Mouse (Mus musculus) C3H10T1/2 (cell line): Measurements from ENCODE around the gene Kcnip3. TPM values are rescaled to one million over a fixed set of nuclear protein-coding genes. Genes with fewer than 3 reads are reported as not detected.

ENCODE experiments used
- polyA plus RNA-seq, 2 experiments: library from polyadenylated mRNA; unstranded; fragments of >200 nt; fragmentation: generic; extraction: Trizol; gene quantifications; one replicate each; pipeline ENCODE4 v1.2.1; 2012; ENCODE audit warnings: missing spikeins in 2 of 2

Gene Kcnip3
- 1 to 10 TPM in 1 of 2 experiments, under 1 TPM in 1; 0.66 to 3.0 TPM for polyA plus RNA-seq

GRCm38 (mm10) chr2:127522006-127522441 lies at the start of gene Kcnip3:
Gene Kcnip3 (minus strand): TSS chr2:127522094.

GRCm38 (mm10) chr2:127541185-127541584 lies 19.3 kb upstream of the Kcnip3 start, which contains the start of gene Prom2:
Gene Prom2 (minus strand): TSS chr2:127541467.

GRCm38 (mm10) chr2:127444055-127444789 lies 77.7 kb downstream of the Kcnip3 start, which contains the start of gene Fahd2a:
Gene Fahd2a (minus strand): TSS chr2:127444565.

GRCm38 (mm10) chr2:127424977-127425376 lies 96.9 kb downstream of the Kcnip3 start, which contains the start of gene Gpat2:
Gene Gpat2 (plus strand): TSS chr2:127425199.

Other genes with a start within 250 kb of the Kcnip3 start
- 1 to 10 TPM; 3.2 to 7.4 TPM for gene Dusp2, start 185.9 kb downstream of the Kcnip3 start, polyA plus RNA-seq
- under 1 TPM in 1 of 2 experiments, not detected in 1; 0.01 TPM for gene Astl, start 183.5 kb downstream of the Kcnip3 start, polyA plus RNA-seq
- gene Adra2b, start 158.9 kb downstream of the Kcnip3 start, polyA plus RNA-seq, result under 1 TPM in 1 of 2 experiments, not detected in 1; 0.01 TPM
- gene Gpat2, start 96.9 kb downstream of the Kcnip3 start, polyA plus RNA-seq, result under 1 TPM in 1 of 2 experiments, not detected in 1; 0.02 TPM
- gene Fahd2a, start 77.5 kb downstream of the Kcnip3 start, polyA plus RNA-seq, result under 1 TPM; 0.57 to 0.73 TPM
- not detected for gene Prom2, start 19.4 kb upstream of the Kcnip3 start, polyA plus RNA-seq
- under 1 TPM; 0.04 to 0.71 TPM for gene Zfp661, start 65.0 kb upstream of the Kcnip3 start, polyA plus RNA-seq
- 10 to 100 TPM; 28.7 to 30.0 TPM for gene Mrps5, start 65.1 kb upstream of the Kcnip3 start, polyA plus RNA-seq
- not detected for gene Mal, start 134.6 kb upstream of the Kcnip3 start, polyA plus RNA-seq
- not detected for gene Mall, start 207.8 kb upstream of the Kcnip3 start, polyA plus RNA-seq